Mouse (Mus musculus) kidney, adult 2 months (tissue): ENCODE results near the gene Tax1bp1.

Source experiments
- CTCF ChIP-seq: fragments of 200-500 bp; conservative IDR thresholded peaks from 2 replicates; pipeline ENCODE4 v1.5.1; 2011; ENCODE audit warnings: low read depth, mild to moderate bottlenecking, control low read depth, low read length, moderate library complexity, mixed read lengths; ENCODE audit not compliant: insufficient read depth, insufficient read length
- POLR2A ChIP-seq: fragments of 200-500 bp; IDR thresholded peaks from one replicate; pipeline ENCODE4 v1.6.1; 2011; ENCODE audit warnings: low read depth, low read length, control low read depth

- no peak for TF ChIP-seq CTCF
- no peak for TF ChIP-seq POLR2A
These were observed 966 bp upstream of the Tax1bp1 start for GRCm38 (mm10) chr6:52712563-52712962.
